Mouse (Mus musculus): ENCODE results near the gene Nacc2. TPM values are rescaled to one million over a fixed set of nuclear protein-coding genes. Genes with fewer than 3 reads are reported as not detected.
A peak's percentile ranks its signal among the peaks of the same experiment; 100 is the strongest.

Gene Nacc2
- total RNA-seq (2021): 10 to 100 TPM; 60.6 to 66.8 TPM

DNA sequence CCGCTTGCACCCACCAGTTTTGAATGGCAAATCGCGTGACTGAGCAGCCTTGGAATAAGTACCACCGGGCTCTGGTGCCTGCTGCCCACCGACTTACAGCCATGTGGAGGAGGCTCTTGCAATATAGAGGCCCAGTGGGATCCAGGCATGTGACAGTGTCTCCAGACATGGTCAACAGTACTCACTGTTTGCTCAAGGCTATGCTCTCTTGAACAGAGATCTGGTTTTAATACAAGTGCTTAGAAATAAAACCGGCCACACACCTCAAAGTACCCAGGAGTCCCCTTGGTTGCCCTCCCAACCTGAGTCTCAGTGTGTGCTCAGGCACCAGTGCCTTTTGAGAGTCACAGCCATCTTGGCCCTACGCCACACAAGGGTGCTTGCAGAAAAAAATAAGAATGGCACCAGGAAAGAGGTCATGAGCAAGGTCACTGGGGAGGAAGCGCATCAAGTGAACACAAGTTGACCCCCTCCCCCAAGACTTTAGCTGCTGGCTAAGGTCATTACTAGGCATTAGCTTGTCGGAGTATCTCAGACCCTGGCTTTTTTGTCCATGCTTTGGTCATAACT is at the start of gene Nacc2:
Gene Nacc2 (minus strand): TSS at position 142 of the 570 bp plus-strand sequence.
- DNase-seq: no peak

DNA sequence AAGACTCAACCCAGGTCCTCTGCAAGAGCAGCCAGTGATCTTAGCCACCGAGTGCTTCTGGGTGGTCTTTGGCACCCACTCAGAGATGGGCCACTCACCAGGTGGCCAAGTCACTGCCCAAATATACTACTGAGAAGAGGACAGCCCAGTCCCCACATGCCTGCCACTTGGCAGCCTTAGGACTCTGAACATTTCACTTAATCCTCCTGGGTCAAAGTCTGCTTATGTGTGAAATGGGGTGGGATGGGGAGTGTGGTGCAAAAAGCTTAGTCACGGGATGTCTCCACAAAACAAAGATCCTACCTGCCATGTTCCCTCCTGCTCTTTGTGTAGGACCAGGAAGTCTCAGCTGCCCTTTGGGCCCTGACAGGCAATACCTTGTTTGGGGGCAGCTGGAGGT is 49.1 kb upstream of the Nacc2 start:
- no peak for DNase-seq

- no peak for DNase-seq
Measured at GRCm38 (mm10) chr2:26170376-26170775, 47.4 kb upstream of the Nacc2 start.

DNA sequence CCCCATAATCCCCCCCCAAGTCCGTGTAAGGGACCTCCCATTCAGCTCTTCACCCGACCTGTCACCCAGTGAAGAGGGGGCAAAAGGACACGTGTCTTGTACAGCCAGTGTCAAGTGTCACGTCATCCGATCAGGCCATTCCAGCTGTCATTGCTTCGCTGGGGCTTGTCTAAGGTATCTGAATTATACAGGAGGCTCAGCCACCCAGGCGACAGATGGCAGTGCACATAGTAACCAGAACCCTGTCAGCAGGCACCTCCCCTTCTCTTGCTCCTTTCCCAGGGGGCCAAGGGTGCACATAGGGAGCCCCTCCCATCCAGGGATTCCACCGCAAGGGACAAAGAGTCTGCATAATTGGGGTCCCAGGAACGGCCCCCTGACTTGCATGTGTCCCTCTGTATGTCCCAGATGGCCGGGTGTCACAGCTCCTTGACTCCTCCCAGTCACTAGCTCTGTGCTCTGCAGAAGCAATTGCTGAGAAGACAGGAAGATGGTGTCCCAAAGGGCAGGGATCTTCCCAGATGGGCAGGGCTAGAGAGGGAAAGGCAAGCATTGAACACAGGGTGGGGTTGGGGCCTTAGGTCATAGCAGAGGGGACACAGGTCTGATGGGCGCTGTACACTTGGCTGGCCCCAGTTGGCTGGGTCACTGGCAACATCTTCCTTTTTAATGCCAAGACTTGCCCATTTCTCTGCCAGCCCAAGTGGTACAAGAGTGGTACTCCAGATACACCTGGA is 46.0 kb upstream of the Nacc2 start:
- DNase-seq: no peak

DNA sequence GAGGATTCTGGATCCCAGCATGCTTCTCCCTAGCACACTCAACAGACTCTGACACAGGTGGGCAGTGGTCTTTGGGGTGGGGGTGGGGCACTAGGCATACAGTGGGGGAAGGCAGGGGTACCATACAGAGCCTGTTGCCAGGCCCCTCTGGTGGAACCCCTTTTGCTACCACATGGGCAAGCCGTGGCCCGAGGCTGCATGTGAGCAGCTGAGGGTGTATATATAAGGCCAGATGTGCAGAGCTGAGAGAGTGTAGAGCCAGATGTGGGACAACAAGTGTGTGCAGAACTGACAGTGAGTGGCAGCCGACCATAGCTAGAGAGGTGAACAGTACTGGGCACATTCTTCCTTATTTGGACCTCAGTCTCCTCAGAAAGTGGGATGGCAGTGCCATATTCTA is 43.9 kb upstream of the Nacc2 start:
- no peak for DNase-seq

DNA sequence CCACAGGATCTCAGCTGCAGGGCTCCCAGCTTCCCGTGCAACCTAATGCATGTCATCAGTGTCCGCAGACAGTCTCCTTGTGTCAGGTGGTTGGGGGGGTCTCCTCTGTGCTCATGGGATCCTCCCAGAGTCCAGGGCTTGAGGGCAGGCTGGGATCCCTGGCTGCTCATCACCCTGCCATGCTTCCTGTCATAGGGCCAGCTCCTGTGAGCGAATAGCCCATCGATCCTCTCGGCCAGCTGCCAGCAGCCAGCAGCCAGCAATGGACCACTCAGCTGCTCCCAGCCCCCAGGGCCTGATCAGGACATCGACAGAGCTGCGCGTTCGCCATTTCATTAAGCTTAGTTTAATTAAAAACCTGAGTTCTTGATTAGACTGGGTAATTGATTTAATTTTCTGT is 35.0 kb upstream of the Nacc2 start:
- no peak for DNase-seq

- peak; percentile 24 to 30 for DNase-seq
Measured at GRCm38 (mm10) chr2:26156191-26156977, 33.4 kb upstream of the Nacc2 start.

GRCm38 (mm10) chr2:26155737-26156136 is 32.7 kb upstream of the Nacc2 start:
- DNase-seq: no peak

DNA sequence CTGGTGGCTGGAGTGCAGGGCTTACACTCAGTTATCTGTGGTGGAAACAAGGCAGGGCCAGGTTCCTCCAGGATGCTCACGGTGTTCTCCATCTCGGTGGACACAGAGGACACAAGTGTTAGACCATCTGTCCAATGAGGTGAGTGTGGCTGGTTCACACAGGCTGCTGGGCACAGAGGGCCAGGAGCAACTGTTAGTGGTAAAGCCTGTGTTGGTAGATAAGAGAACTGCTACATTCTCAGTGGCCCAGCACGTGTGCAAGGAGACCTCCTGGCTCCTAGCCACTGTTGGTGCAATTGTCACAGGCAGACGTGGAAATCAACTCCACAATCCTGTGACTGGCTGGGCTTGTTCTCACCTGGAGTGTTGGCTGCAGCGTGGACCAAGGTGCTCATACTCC is 31.6 kb upstream of the Nacc2 start:
- no peak for DNase-seq

DNA sequence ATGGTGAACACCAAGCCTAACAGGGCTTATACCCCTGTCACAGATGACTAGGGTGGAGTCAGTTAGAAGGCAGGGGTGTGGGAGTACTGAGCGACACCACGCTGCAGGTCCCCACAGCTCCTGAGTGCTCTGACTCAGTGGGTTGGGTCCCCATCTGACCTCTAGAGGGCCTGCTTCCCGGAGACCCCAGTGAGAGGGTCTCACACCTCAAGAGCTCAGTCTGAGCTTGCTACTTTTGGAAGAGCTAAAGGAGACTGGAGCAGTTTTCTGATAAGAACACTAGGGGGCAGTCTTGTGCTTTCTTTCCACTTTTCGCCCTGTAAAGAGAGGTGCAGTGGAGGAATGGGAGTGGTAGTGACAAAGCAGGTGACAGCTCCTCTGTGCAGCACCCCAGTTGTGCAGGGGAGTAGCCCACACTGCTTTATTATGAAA is 30.9 kb upstream of the Nacc2 start:
- DNase-seq: peak in 1 of 2 experiments; percentile 38

GRCm38 (mm10) chr2:26153295-26153694 is 30.3 kb upstream of the Nacc2 start:
- no peak for DNase-seq

DNA sequence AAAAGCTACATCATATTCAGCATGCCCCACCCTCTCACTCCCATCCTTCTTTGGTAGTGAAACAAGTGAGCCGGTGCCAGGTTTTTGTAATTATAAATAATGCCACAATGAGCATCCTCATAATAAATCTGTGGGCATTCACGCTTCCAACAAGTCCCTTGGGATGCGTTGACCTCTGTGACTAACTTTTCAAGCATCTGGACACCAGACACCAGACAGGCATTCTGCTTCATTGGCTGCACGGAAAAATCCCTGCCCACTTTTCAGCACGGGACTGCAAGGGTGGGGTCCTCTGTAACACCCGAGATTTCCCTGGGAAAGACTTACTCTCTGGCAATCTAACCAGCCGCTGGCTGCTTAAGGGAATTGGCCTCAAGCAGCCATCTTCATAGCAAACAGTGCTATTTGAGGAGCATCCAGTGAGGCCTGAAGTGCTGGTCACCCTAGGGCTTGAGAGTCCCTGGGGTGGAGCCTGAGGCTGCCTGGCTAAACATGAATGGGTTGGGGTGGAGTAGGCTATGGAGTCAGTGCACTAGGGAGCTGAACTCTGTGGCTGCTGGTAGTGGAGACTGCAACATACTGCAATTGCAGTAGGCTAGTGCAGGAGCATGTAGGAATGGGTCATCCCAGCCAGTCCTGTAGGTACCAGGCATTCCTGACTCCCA is 24.8 kb upstream of the Nacc2 start:
- DNase-seq: no peak

DNA sequence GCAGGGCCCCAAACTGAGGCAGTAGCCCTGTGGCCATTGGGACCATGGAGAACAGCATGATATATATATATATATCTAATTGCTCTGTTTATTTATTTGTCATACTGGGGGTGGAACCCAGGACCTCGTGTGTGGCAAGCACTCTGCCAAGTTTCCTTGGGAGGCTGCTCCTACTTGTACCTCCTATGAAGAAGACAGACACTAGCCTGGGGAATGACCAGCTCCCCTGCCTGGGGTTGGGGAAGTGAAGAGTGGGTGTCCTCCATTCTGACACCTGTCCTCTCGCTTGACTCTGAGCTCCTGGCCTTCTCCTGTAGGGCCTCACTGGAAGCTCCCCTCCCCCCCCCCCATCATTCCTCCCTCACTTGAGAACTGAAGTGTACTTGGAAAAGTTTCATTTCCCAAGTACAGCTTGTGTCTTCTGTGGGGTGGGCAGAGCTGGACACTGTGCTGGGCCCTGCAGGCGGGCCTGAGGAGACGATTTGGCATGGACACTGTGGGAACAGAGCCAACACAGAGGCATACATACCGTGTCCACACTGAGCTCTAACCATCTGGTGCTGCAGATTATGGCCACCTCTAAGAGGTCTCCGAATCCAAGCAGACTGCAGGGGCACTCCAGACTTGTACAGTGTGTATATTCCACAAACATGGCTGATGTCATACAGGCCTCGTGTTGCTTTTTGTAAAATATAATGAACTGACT is 23.5 kb upstream of the Nacc2 start:
- DNase-seq: no peak

GRCm38 (mm10) chr2:26145113-26145512 is 22.1 kb upstream of the Nacc2 start:
- no peak for DNase-seq

GRCm38 (mm10) chr2:26144331-26144730 is 21.3 kb upstream of the Nacc2 start:
- DNase-seq: no peak

- DNase-seq: no peak
Measured at GRCm38 (mm10) chr2:26143556-26143955, 20.5 kb upstream of the Nacc2 start.

DNA sequence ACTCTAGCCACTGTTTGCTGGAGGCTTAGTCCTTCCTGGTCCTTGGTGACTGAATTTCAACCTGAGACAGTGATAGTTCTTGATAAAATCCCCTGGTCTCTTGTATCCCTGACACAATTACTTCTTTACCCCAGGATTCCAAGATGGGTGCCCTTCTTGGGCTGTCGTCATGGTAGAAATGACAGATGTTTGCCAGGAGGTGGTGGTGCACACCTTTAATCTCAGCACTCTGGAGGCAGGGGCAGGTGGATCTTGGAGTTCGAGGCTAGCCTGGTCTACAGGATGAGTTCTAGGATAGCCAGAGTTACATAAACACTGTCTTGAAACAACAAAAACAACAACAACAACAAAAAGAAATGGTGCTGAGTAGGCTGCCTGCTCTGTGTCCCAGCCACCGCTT is 20.0 kb upstream of the Nacc2 start:
- no peak for DNase-seq

DNA sequence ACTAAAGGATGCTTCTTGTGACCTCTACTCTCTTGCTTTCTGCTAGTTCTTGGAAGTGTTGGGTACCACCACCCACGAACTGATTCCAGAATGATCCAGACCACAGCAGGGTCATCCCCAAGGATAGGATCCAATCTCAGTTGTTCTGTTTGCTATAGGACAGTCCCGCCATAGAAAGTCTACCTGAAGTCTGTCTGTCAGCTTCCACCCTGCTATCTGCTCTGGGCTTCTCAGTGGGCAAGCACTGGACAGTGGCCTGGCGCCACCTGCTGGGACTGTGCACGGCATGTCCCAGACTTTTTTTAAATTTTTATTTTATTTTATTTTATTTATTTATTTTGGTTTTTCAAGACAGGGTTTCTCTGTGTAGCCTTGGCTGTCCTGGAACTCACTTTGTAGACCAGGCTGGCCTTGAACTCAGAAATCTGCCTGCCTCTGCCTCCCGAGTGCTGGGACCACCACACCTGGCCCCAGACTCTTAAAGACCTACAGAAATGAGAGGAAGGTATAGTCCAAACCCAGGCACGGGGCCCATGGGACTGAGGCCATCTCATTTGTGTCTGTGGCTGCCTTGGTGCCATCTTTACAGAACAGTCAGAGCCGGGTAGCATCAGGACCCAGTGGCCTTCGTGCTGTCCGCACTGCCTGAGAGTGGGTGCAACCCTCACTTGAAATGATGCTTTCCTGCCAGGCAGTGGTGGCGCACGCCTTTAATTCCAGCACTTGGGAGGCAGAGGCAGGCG is 19.0 kb upstream of the Nacc2 start:
- DNase-seq: peak in 1 of 2 experiments; percentile 43

GRCm38 (mm10) chr2:26140903-26141302 is 17.9 kb upstream of the Nacc2 start:
- no peak for DNase-seq

GRCm38 (mm10) chr2:26140292-26140819 is 17.3 kb upstream of the Nacc2 start:
- DNase-seq: peak; percentile 100

DNA sequence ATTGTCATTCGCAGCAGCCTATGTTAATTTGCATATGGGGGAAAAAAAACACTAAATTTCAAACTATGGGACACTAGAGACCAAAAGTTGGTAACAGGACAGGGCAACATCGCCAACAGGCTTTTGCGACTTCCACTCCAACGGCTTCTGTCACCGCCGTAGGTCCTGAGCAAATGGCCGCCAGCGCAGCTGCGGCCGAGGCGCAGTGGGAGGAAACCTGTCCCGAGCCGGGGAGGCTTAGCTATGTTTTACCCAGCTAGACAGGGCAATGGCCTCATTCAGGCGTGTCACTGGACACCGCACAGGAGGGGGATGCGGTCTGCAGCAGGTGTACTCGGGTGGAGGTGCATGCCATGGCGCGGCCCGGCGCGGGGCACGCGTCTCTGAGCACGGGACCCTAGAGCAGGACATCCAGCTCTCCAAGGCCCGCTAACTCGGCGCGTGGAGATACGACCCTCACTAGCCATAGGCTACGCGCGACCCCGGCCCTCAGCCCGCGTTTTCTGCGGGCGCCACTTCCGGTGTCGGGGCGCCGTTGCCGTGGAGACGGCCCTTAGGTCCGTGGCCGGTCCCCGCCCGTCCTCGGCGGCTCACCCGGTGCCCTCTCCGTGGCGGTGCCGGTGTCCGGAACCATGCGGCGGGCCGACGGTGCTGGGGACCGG is 16.7 kb upstream of the Nacc2 start:
- DNase-seq: no peak
